Mouse (Mus musculus): ENCODE results near the gene Ubxn7. TPM values are rescaled to one million over a fixed set of nuclear protein-coding genes. Genes with fewer than 3 reads are reported as not detected.

The Ubxn7 gene
- polyA plus RNA-seq, 1 experiment = 11.9 TPM

DNA sequence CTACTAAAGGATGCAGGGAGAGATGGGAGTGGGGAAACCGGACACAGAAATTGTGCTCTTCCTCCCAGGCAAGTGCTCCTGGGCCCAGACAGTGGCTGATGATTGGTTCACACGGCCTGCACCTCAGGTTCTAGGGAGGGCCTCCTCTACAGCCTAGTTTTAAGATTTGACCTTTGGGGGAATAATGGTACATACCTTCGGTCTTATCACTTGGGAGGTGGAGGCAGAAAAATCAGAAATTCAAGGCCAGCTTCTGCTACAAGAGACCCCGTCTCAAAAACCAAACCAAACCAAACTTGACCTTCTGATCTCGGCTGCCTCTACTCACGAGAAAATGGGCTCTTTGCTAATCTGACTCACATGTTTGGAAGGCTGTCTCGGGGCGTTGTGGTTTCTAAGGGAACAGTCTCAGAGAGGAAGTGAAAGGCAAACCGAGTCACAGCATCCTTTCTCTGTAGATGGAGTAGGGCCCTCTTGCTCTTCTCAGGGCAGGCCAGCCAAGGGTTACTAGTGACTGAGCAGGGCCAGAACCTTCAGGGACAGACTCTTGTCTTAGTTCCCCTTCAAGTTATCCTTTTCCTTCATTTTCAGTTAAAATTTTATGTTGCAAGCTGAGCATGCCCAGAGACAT is 69.4 kb downstream of the Ubxn7 start:
- no peak for TF ChIP-seq TCF3 (IDR thresholded peaks at IDR 0.05; ENCODE audit: insufficient read length, low read depth)
- TF ChIP-seq TCF12 (IDR thresholded peaks at IDR 0.05; ENCODE audit: insufficient read depth, poor library complexity, severe bottlenecking) = no peak
- TF ChIP-seq POLR2A (IDR thresholded peaks at IDR 0.05; ENCODE audit: insufficient read length, low read depth) = no peak
- TF ChIP-seq USF1 (IDR thresholded peaks at IDR 0.05; ENCODE audit: low read depth) = no peak
- TF ChIP-seq MYOG (IDR thresholded peaks at IDR 0.05; ENCODE audit: control insufficient read depth in 1 of 3, insufficient read depth in 1 of 3, insufficient read length in 2 of 3, low read depth in 2 of 3) = no peak
- TF ChIP-seq SRF (IDR thresholded peaks at IDR 0.05; ENCODE audit: control insufficient read depth, insufficient read length, low read depth) = no peak
- TF ChIP-seq MYOD1 (IDR thresholded peaks at IDR 0.05; ENCODE audit: control insufficient read depth in 1 of 3, insufficient read length in 2 of 3, low read depth in 2 of 3) = no peak
- TF ChIP-seq E2F4 (IDR thresholded peaks at IDR 0.05; ENCODE audit: insufficient read depth) = no peak
- TF ChIP-seq CEBPB (IDR thresholded peaks at IDR 0.05; ENCODE audit: insufficient read depth, poor library complexity, severe bottlenecking) = no peak
- no peak for TF ChIP-seq REST (IDR thresholded peaks at IDR 0.05; ENCODE audit: insufficient read depth, insufficient read length)
- no peak for TF ChIP-seq MAX (IDR thresholded peaks at IDR 0.05; ENCODE audit: low read depth)
- TF ChIP-seq POLR2AphosphoS2 (IDR thresholded peaks at IDR 0.05; ENCODE audit: insufficient read length, low read depth) = no peak
- H3K36me3 ChIP-seq (ENCODE audit: control insufficient read depth, insufficient read depth) = no peaks in the 10 kb centered on the region
- H3K79me2 ChIP-seq (ENCODE audit: control insufficient read depth, insufficient read depth) = no peaks in the 10 kb centered on the region
- no peak overlapping the region for H3K4me2 ChIP-seq (ENCODE audit: low read depth)
- no peak overlapping the region for H3ac ChIP-seq (ENCODE audit: control insufficient read depth, insufficient read length)
- no peak overlapping the region for H3K4me3 ChIP-seq
- H3K27me3 ChIP-seq (ENCODE audit: control insufficient read depth, insufficient read depth, insufficient read length) = no peaks in the 10 kb centered on the region

DNA sequence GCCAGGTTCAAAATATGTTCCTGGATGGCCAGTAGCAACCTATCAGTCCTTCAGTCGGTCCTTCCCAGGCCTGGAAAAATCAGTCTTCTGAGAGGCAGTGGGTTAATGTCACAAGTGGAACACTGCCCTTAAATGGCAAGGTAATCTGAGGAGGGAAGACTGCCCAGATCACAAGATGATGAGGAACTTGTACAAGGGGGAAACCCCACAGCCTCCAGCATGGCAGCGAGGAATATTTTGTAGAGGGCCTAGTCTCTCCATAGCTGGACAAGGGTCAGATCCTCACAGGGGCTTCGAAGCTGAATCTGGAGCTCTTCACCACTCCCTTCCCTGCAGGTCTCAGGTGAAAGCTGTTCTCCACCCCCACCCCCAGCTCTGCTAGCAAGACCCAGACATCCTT is 70.8 kb downstream of the Ubxn7 start:
- TF ChIP-seq CEBPB (IDR thresholded peaks at IDR 0.05; ENCODE audit: insufficient read depth, poor library complexity, severe bottlenecking) (no peak), TCF12 (IDR thresholded peaks at IDR 0.05; ENCODE audit: insufficient read depth, poor library complexity, severe bottlenecking) (no peak)
- Histone ChIP-seq H3K27me3 (ENCODE audit: control insufficient read depth, insufficient read depth, insufficient read length) (no peaks in the 10 kb centered on the region), H3K79me2 (ENCODE audit: control insufficient read depth, insufficient read depth) (no peaks in the 10 kb centered on the region), H3K4me3 (no peak overlapping the region), H3K36me3 (ENCODE audit: control insufficient read depth, insufficient read depth) (no peaks in the 10 kb centered on the region), H3K4me2 (ENCODE audit: low read depth) (no peak overlapping the region), H3ac (ENCODE audit: control insufficient read depth, insufficient read length) (no peak overlapping the region)

DNA sequence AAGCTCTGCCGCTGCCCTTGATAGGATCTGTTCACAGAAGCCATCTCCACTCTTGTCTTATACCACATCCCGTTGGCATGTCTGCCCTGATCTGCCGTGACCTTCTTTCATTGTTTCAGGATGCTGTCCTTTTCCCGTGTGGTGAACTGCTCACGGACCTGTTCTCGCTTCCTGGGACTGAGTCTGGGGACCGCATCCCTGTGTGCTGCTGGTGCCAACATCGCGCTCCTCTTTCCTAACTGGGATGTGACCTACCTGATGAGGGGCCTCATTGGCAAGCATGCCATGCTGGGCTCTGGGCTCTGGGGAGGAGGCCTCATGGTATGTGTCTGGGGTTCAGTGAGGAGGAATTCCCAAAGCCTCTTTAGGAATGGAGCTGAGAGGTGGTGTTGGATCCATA is 73.7 kb downstream of the Ubxn7 start:
- Histone ChIP-seq H3K36me3 (ENCODE audit: control insufficient read depth, insufficient read depth) (no peaks in the 10 kb centered on the region), H3K4me2 (ENCODE audit: low read depth) (no peak overlapping the region), H3K4me3 (no peak overlapping the region), H3ac (ENCODE audit: control insufficient read depth, insufficient read length) (no peak overlapping the region), H3K79me2 (ENCODE audit: control insufficient read depth, insufficient read depth) (no peaks in the 10 kb centered on the region), H3K27me3 (ENCODE audit: control insufficient read depth, insufficient read depth, insufficient read length) (no peaks in the 10 kb centered on the region)
- TF ChIP-seq REST (IDR thresholded peaks at IDR 0.05; ENCODE audit: insufficient read depth, insufficient read length) = no peak
- TF ChIP-seq POLR2AphosphoS2 (IDR thresholded peaks at IDR 0.05; ENCODE audit: insufficient read length, low read depth) = no peak
- no peak for TF ChIP-seq CEBPB (IDR thresholded peaks at IDR 0.05; ENCODE audit: insufficient read depth, poor library complexity, severe bottlenecking)
- no peak for TF ChIP-seq SRF (IDR thresholded peaks at IDR 0.05; ENCODE audit: control insufficient read depth, insufficient read length, low read depth)
- TF ChIP-seq E2F4 (IDR thresholded peaks at IDR 0.05; ENCODE audit: insufficient read depth) = no peak

DNA sequence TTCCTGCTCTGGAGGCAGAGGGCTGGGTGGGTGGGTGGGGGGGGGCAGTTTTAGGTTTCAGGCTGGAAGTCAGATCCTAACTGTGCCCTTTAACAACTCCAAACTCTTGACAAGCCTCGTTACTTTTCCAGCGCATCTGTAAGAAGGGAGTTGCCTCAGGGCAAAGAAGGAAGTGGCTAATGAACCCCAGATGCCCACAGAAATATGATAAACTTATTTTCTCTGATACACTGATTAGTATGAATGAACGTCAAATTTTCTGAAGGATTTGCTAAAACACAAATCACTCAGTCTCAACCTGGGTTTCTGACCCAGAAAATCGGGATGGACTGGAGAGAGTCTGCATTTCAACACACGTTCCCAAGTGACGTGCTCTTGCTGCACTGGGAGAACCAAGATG is 74.6 kb downstream of the Ubxn7 start:
- TF ChIP-seq SRF (IDR thresholded peaks at IDR 0.05; ENCODE audit: control insufficient read depth, insufficient read length, low read depth) = no peak
- no peaks in the 10 kb centered on the region for H3K79me2 ChIP-seq (ENCODE audit: control insufficient read depth, insufficient read depth)
- no peaks in the 10 kb centered on the region for H3K27me3 ChIP-seq (ENCODE audit: control insufficient read depth, insufficient read depth, insufficient read length)
- H3K36me3 ChIP-seq (ENCODE audit: control insufficient read depth, insufficient read depth) = no peaks in the 10 kb centered on the region
- H3K4me3 ChIP-seq = no peak overlapping the region
- no peak overlapping the region for H3ac ChIP-seq (ENCODE audit: control insufficient read depth, insufficient read length)
- no peak overlapping the region for H3K4me2 ChIP-seq (ENCODE audit: low read depth)

DNA sequence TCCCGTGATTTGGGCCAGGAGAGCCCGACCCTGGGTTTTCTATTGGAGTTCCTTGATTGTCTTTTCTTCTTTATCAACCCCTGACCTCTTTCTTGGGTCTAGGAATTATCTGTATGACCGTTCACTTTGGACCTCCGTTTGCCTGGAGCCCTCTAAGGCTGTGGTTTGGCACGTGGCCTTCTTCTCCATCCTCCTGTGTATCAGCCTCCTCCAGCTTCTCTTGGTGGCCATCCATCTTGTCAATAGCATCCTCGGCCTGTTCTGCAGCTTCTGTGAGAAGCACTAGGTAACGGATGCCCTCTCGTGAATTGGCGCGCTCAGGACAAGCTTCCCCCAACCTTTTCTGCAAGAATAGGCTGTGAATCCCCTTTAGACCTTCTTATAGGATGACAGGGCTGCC is 75.7 kb downstream of the Ubxn7 start:
- no peak overlapping the region for H3K4me2 ChIP-seq (ENCODE audit: low read depth)
- H3ac ChIP-seq (ENCODE audit: control insufficient read depth, insufficient read length) = no peak overlapping the region
- H3K4me3 ChIP-seq = no peak overlapping the region
- no peak for TF ChIP-seq MYOG (IDR thresholded peaks at IDR 0.05; ENCODE audit: control insufficient read depth in 1 of 3, insufficient read depth in 1 of 3, insufficient read length in 2 of 3, low read depth in 2 of 3)
- no peak for TF ChIP-seq CEBPB (IDR thresholded peaks at IDR 0.05; ENCODE audit: insufficient read depth, poor library complexity, severe bottlenecking)
- TF ChIP-seq REST (IDR thresholded peaks at IDR 0.05; ENCODE audit: insufficient read depth, insufficient read length) = no peak
- no peak for TF ChIP-seq USF1 (IDR thresholded peaks at IDR 0.05; ENCODE audit: low read depth)
- TF ChIP-seq TCF3 (IDR thresholded peaks at IDR 0.05; ENCODE audit: insufficient read length, low read depth) = no peak
- no peak for TF ChIP-seq TCF12 (IDR thresholded peaks at IDR 0.05; ENCODE audit: insufficient read depth, poor library complexity, severe bottlenecking)
- no peaks in the 10 kb centered on the region for H3K79me2 ChIP-seq (ENCODE audit: control insufficient read depth, insufficient read depth)
- H3K36me3 ChIP-seq (ENCODE audit: control insufficient read depth, insufficient read depth) = no peaks in the 10 kb centered on the region
- no peaks in the 10 kb centered on the region for H3K27me3 ChIP-seq (ENCODE audit: control insufficient read depth, insufficient read depth, insufficient read length)

DNA sequence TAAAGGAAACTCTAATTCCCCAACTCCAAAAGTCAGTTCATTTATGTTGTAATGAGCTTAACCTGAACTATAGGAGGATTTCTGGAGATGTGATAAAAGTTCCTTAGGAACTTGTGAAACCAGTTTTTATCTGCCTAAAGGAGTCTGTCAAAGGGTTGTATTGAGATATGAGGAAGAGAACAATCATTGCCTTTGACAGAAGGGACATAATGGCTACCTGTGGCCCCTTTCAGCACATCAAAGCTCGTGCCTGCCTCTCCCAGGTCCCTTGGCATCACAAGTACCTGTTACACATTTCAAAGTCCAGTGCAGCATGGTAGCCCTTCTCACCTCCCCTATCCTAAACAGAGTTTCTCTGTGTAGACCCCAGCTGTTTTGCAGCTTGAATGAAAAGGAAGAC is 85.4 kb downstream of the Ubxn7 start:
- no peaks in the 10 kb centered on the region for H3K79me2 ChIP-seq (ENCODE audit: control insufficient read depth, insufficient read depth)
- no peak for TF ChIP-seq POLR2A (IDR thresholded peaks at IDR 0.05; ENCODE audit: insufficient read length, low read depth)
- TF ChIP-seq POLR2AphosphoS2 (IDR thresholded peaks at IDR 0.05; ENCODE audit: insufficient read length, low read depth) = no peak
- no peak for TF ChIP-seq MYOG (IDR thresholded peaks at IDR 0.05; ENCODE audit: control insufficient read depth in 1 of 3, insufficient read depth in 1 of 3, insufficient read length in 2 of 3, low read depth in 2 of 3)
- TF ChIP-seq MYOD1 (IDR thresholded peaks at IDR 0.05; ENCODE audit: control insufficient read depth in 1 of 3, insufficient read length in 2 of 3, low read depth in 2 of 3) = no peak
- no peak for TF ChIP-seq REST (IDR thresholded peaks at IDR 0.05; ENCODE audit: insufficient read depth, insufficient read length)
- TF ChIP-seq CEBPB (IDR thresholded peaks at IDR 0.05; ENCODE audit: insufficient read depth, poor library complexity, severe bottlenecking) = no peak
- no peak for TF ChIP-seq SRF (IDR thresholded peaks at IDR 0.05; ENCODE audit: control insufficient read depth, insufficient read length, low read depth)
- no peak for TF ChIP-seq E2F4 (IDR thresholded peaks at IDR 0.05; ENCODE audit: insufficient read depth)
- TF ChIP-seq USF1 (IDR thresholded peaks at IDR 0.05; ENCODE audit: low read depth) = no peak
- no peak for TF ChIP-seq TCF12 (IDR thresholded peaks at IDR 0.05; ENCODE audit: insufficient read depth, poor library complexity, severe bottlenecking)
- TF ChIP-seq TCF3 (IDR thresholded peaks at IDR 0.05; ENCODE audit: insufficient read length, low read depth) = no peak
- TF ChIP-seq MAX (IDR thresholded peaks at IDR 0.05; ENCODE audit: low read depth) = no peak

More for the DNA sequence above, 85.4 kb downstream of the Ubxn7 start:
- H3K27me3 ChIP-seq (ENCODE audit: control insufficient read depth, insufficient read depth, insufficient read length) = no peaks in the 10 kb centered on the region
- no peak overlapping the region for H3K4me3 ChIP-seq
- no peak overlapping the region for H3K4me2 ChIP-seq (ENCODE audit: low read depth)
- H3K36me3 ChIP-seq (ENCODE audit: control insufficient read depth, insufficient read depth) = no peaks in the 10 kb centered on the region
- no peak overlapping the region for H3ac ChIP-seq (ENCODE audit: control insufficient read depth, insufficient read length)
